Mouse (Mus musculus): ENCODE measurements around the gene Zfp1. TPM values are rescaled to one million over a fixed set of nuclear protein-coding genes. Genes with fewer than 3 reads are reported as not detected.

Zfp1 gene
- polyA plus RNA-seq, 1 experiment from 2014 or later, result 22.0 TPM

DNA sequence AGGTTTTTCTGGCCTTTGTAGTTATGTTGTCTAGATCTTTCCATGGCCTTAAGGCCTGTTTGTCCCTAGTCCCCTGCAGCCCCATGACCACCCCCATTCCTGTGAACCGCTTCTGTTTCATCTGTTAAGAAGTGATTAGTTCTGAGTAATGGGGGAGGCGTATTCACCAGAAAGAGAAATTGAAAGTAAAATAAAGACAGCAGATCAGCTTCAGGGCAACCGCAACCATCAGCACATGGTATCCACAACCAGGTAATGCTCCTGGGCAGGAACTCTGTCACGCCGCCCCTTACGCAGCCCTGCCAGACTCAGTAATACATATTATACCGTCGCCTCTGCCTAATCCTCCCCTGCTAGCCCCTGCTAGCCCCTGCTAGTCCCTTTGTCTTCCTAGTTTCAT, 2.5 kb downstream of the Zfp1 start:
- Histone ChIP-seq H3K9me3 (ENCODE audit: low read depth, low read length) (no peaks in the 10 kb centered on the region), H3K27me3 (ENCODE audit: insufficient read depth, low read length) (no peaks in the 10 kb centered on the region), H3K9ac (no peak overlapping the region), H3K36me3 (ENCODE audit: insufficient read depth) (no peaks in the 10 kb centered on the region), H3K4me3 (ENCODE audit: low read depth, low read length) (no peak overlapping the region), H3K4me2 (no peak overlapping the region), H3K27ac (ENCODE audit: low read depth) (no peak overlapping the region), H3K4me1 (ENCODE audit: insufficient read depth) (0 out of 2 replicates have a peak, but pooled peaks cover 5% of the 10 kb centered on the region)
- WGBS, result 95% methylated on average over 8 of the region's 8 CpGs
- ATAC-seq (ENCODE audit: insufficient read depth), result no peak
- TF ChIP-seq CTCF (IDR thresholded peaks at IDR 0.05; ENCODE audit: low read depth), result no peak
- DNase-seq, result no peak

- no peak overlapping the region for H3K27ac ChIP-seq (ENCODE audit: low read depth)
- H3K36me3 ChIP-seq (ENCODE audit: insufficient read depth), result no peaks in the 10 kb centered on the region
- 64% methylated on average over 2 of the region's 2 CpGs for WGBS
- no peak overlapping the region for H3K4me3 ChIP-seq (ENCODE audit: low read depth, low read length)
- ATAC-seq (ENCODE audit: insufficient read depth) (no peak), DNase-seq (no peak)
- H3K4me2 ChIP-seq, result no peak overlapping the region
- H3K9ac ChIP-seq, result no peak overlapping the region
- TF ChIP-seq CTCF (IDR thresholded peaks at IDR 0.05; ENCODE audit: low read depth), result no peak
- no peaks in the 10 kb centered on the region for H3K27me3 ChIP-seq (ENCODE audit: insufficient read depth, low read length)
- H3K9me3 ChIP-seq (ENCODE audit: low read depth, low read length), result no peaks in the 10 kb centered on the region
- H3K4me1 ChIP-seq (ENCODE audit: insufficient read depth), result no peaks in the 10 kb centered on the region
Measured at GRCm38 (mm10) chr8:111648834-111649233, 5.6 kb downstream of the Zfp1 start.

DNA sequence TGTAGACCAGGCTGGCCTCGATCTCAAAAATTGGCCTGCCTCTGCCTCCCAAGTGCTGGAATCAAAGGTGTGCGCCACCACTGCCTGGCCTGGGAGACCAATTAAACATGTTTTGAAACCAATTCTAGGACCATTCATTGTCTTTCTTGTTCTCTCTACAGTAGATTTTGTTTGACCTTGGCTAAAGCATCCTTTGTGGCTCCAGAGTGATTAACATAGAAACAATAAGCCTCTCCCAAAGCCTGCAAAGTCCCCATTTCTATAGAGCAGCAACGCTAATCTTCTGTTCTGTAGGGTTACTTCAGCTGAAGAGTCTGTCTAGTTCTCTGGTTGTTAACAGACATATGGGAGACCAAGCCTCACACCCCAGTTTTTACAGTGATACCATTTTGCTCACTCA, 7.5 kb downstream of the Zfp1 start:
- Histone ChIP-seq H3K27me3 (ENCODE audit: insufficient read depth, low read length) (no peaks in the 10 kb centered on the region), H3K9ac (no peak overlapping the region), H3K4me2 (no peak overlapping the region), H3K36me3 (ENCODE audit: insufficient read depth) (no peaks in the 10 kb centered on the region), H3K27ac (ENCODE audit: low read depth) (no peak overlapping the region), H3K9me3 (ENCODE audit: low read depth, low read length) (no peaks in the 10 kb centered on the region), H3K4me3 (ENCODE audit: low read depth, low read length) (no peak overlapping the region), H3K4me1 (ENCODE audit: insufficient read depth) (no peaks in the 10 kb centered on the region)
- ATAC-seq (ENCODE audit: insufficient read depth), result no peak
- DNase-seq, result no peak
- WGBS, result 94% methylated on average over 3 of the region's 3 CpGs
- TF ChIP-seq CTCF (IDR thresholded peaks at IDR 0.05; ENCODE audit: low read depth), result no peak

DNA sequence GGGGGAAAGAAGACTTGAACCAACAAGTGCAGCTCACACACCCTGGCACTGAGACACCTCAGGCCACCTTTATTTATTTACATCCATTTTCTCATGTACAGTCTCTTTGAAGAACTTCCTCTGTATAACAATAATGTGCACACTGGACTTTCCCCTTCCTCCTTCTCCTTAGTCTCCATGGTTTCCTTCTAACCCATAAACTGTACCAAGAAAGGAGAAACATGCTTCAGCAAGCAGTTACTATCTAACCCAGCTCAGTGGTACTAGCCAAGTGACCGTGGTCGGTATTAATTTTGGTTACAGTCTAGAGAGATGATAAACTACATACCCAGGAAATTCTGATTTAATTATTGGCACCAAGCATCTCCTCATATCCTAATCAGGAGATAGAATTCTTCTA, 10.3 kb downstream of the Zfp1 start:
- H3K9ac ChIP-seq, result no peak overlapping the region
- H3K27ac ChIP-seq (ENCODE audit: low read depth), result no peak overlapping the region
- ATAC-seq (ENCODE audit: insufficient read depth), result no peak
- no peaks in the 10 kb centered on the region for H3K4me1 ChIP-seq (ENCODE audit: insufficient read depth)
- no peak for TF ChIP-seq CTCF (IDR thresholded peaks at IDR 0.05; ENCODE audit: low read depth)
- 86% methylated on average over 2 of the region's 2 CpGs for WGBS
- H3K36me3 ChIP-seq (ENCODE audit: insufficient read depth), result no peaks in the 10 kb centered on the region
- H3K27me3 ChIP-seq (ENCODE audit: insufficient read depth, low read length), result no peaks in the 10 kb centered on the region
- no peaks in the 10 kb centered on the region for H3K9me3 ChIP-seq (ENCODE audit: low read depth, low read length)
- H3K4me2 ChIP-seq, result no peak overlapping the region
- no peak overlapping the region for H3K4me3 ChIP-seq (ENCODE audit: low read depth, low read length)
- no peak for DNase-seq

- 67% methylated on average over 1 of the region's 1 CpGs for WGBS
- no peaks in the 10 kb centered on the region for H3K9me3 ChIP-seq (ENCODE audit: low read depth, low read length)
- TF ChIP-seq CTCF (IDR thresholded peaks at IDR 0.05; ENCODE audit: low read depth), result no peak
- H3K27me3 ChIP-seq (ENCODE audit: insufficient read depth, low read length), result no peaks in the 10 kb centered on the region
- ATAC-seq (ENCODE audit: insufficient read depth) (no peak), DNase-seq (no peak)
- H3K4me3 ChIP-seq (ENCODE audit: low read depth, low read length), result no peak overlapping the region
- H3K36me3 ChIP-seq (ENCODE audit: insufficient read depth), result peaks cover 9% of the 10 kb centered on the region; the same call in 1 of the 2 replicates
- no peaks in the 10 kb centered on the region for H3K4me1 ChIP-seq (ENCODE audit: insufficient read depth)
- no peak overlapping the region for H3K9ac ChIP-seq
- no peak overlapping the region for H3K4me2 ChIP-seq
- no peak overlapping the region for H3K27ac ChIP-seq (ENCODE audit: low read depth)
Measured at GRCm38 (mm10) chr8:111657312-111657854, 14.2 kb downstream of the Zfp1 start.

DNA sequence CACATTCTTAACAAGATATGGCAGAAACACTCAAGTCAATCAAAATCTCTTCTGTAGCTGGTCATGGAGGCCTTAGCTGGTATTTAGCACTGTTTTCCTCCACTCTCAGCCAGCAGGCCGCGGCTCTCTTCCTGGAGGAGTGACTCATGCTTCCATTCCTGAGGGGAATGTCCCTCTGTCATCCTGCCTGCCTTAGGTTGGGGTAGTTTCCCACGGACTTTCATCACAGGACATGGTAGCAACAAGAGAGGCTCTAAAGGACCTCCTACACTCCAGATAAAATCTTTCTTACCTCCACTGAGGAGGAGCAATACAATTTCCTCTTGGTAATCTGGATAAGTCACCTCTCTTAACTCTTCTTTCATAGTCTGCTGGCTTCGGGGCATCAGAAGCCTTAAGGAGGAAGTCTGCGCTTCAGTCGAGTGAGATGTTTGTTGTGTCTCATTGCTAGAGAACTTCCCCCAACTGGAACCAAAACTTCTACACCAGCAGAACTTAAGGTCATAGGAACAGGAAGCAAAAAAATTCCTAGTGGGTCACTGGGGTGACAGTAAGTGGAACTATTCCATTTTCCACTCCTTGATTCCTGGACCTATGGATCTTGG, 15.7 kb downstream of the Zfp1 start:
- no peaks in the 10 kb centered on the region for H3K27me3 ChIP-seq (ENCODE audit: insufficient read depth, low read length)
- DNase-seq (peak; percentile 24), ATAC-seq (ENCODE audit: insufficient read depth) (no peak)
- H3K9ac ChIP-seq, result no peak overlapping the region
- H3K4me3 ChIP-seq (ENCODE audit: low read depth, low read length), result no peak overlapping the region
- 70% methylated on average over 6 of the region's 6 CpGs for WGBS
- H3K9me3 ChIP-seq (ENCODE audit: low read depth, low read length), result no peaks in the 10 kb centered on the region
- no peak for TF ChIP-seq CTCF (IDR thresholded peaks at IDR 0.05; ENCODE audit: low read depth)
- no peak overlapping the region for H3K27ac ChIP-seq (ENCODE audit: low read depth)
- H3K36me3 ChIP-seq (ENCODE audit: insufficient read depth), result peaks cover 9% of the 10 kb centered on the region; the same call in 1 of the 2 replicates
- no peaks in the 10 kb centered on the region for H3K4me1 ChIP-seq (ENCODE audit: insufficient read depth)
- H3K4me2 ChIP-seq, result no peak overlapping the region

- Histone ChIP-seq H3K27ac (ENCODE audit: low read depth) (no peak overlapping the region), H3K4me3 (ENCODE audit: low read depth, low read length) (no peak overlapping the region), H3K4me2 (no peak overlapping the region), H3K27me3 (ENCODE audit: insufficient read depth, low read length) (no peaks in the 10 kb centered on the region), H3K9me3 (ENCODE audit: low read depth, low read length) (no peaks in the 10 kb centered on the region), H3K36me3 (ENCODE audit: insufficient read depth) (peaks cover 19% of the 10 kb centered on the region; the same call in 1 of the 2 replicates), H3K9ac (no peak overlapping the region), H3K4me1 (ENCODE audit: insufficient read depth) (no peaks in the 10 kb centered on the region)
- ATAC-seq (ENCODE audit: insufficient read depth) (no peak), DNase-seq (peak; percentile 83)
- TF ChIP-seq CTCF (IDR thresholded peaks at IDR 0.05; ENCODE audit: low read depth), result peak; percentile 86
- 90% methylated on average over 3 of the region's 3 CpGs for WGBS
Measured at GRCm38 (mm10) chr8:111662473-111662872, 19.3 kb downstream of the Zfp1 start.

All from lung, embryonic 14.5 days (tissue).